Mouse (Mus musculus) thymus, adult 2 months (tissue): ENCODE results near the gene Chit1. TPM values are rescaled to one million over a fixed set of nuclear protein-coding genes. Genes with fewer than 3 reads are reported as not detected.

Source experiments
- DNase-seq: peaks from one replicate; pipeline ENCODE4 v3.0.0; 2021
- H3K27ac ChIP-seq: fragments of 200-500 bp; 2 replicates; pipeline ENCODE4 v1.5.1; 2012; ENCODE audit warnings: low read length, control low read depth; ENCODE audit not compliant: control insufficient read depth, insufficient read depth
- H3K27me3 ChIP-seq: fragments of 200-500 bp; 2 replicates; pipeline ENCODE4 v1.6.1; 2012; ENCODE audit warnings: mild to moderate bottlenecking, low read length, moderate library complexity, mixed read lengths; ENCODE audit not compliant: control insufficient read depth, insufficient read depth
- H3K36me3 ChIP-seq: fragments of 200-500 bp; 2 replicates; pipeline ENCODE4 v1.6.1; 2012; ENCODE audit warnings: mild to moderate bottlenecking, low read length, moderate library complexity; ENCODE audit not compliant: control insufficient read depth, insufficient read depth
- H3K4me1 ChIP-seq: fragments of 200-500 bp; replicated peaks from 2 replicates; pipeline ENCODE4 v1.6.1; 2012; ENCODE audit warnings: low read length; ENCODE audit not compliant: control insufficient read depth, insufficient read depth
- H3K4me3 ChIP-seq: fragments of 200-500 bp; 2 replicates; pipeline ENCODE4 v1.5.1; 2012; ENCODE audit warnings: mild to moderate bottlenecking, low read length, control low read depth, moderate library complexity; ENCODE audit not compliant: control insufficient read depth, insufficient read depth
- CTCF ChIP-seq: fragments of 200-500 bp; IDR thresholded peaks from 2 replicates; pipeline ENCODE4 v1.5.1; 2012; ENCODE audit warnings: mild to moderate bottlenecking, control low read depth, low read length, moderate library complexity, borderline replicate concordance; ENCODE audit not compliant: control insufficient read depth, poor library complexity, insufficient read depth; ENCODE audit errors: extremely low read depth
- POLR2A ChIP-seq: fragments of 200-500 bp; IDR thresholded peaks from 2 replicates; pipeline ENCODE4 v1.6.1; 2012; ENCODE audit warnings: mild to moderate bottlenecking, low read length, control low read depth, moderate library complexity; ENCODE audit not compliant: control insufficient read depth, poor library complexity, insufficient read depth; ENCODE audit errors: extremely low read depth
- WGBS: fragments of 180-500 bp; shearing (Covaris S2); methylation state at CpG from one replicate; pipeline ENCODE4 v1.1.7; 2018; 5-methylcytosine and 5-hydroxymethylcytosine counted together
- polyA plus RNA-seq: library from polyadenylated mRNA; depleted of rRNA; stranded (reverse); fragments of >200 nt; gene quantifications from 2 replicates; pipeline ENCODE4 v1.2.3, GENCODE M21; 2012

Chit1 gene
- polyA plus RNA-seq, 1 experiment = 0.78 TPM

- WGBS = 93% methylated on average over 7 of the region's 7 CpGs
- Histone ChIP-seq H3K27me3 (no peaks in the 10 kb centered on the region), H3K36me3 (no peaks in the 10 kb centered on the region), H3K27ac (no peak overlapping the region), H3K4me1 (peaks cover 20% of the 10 kb centered on the region), H3K4me3 (no peak overlapping the region)
- DNase-seq = no peak
- TF ChIP-seq POLR2A (no peak), CTCF (no peak)
These were observed 3.3 kb upstream of the Chit1 start for GRCm38 (mm10) chr1:134107777-134108176.

GRCm38 (mm10) chr1:134110015-134110414 is 1.0 kb upstream of the Chit1 start:
- Histone ChIP-seq H3K4me1 (peaks cover 12% of the 10 kb centered on the region), H3K27ac (no peak overlapping the region), H3K27me3 (no peaks in the 10 kb centered on the region), H3K36me3 (no peaks in the 10 kb centered on the region), H3K4me3 (no peak overlapping the region)
- TF ChIP-seq POLR2A (no peak), CTCF (no peak)
- DNase-seq = no peak
- WGBS = 88% methylated on average over 3 of the region's 3 CpGs

- H3K36me3 ChIP-seq = no peaks in the 10 kb centered on the region
- no peak overlapping the region for H3K4me3 ChIP-seq
- no peak overlapping the region for H3K27ac ChIP-seq
- no peaks in the 10 kb centered on the region for H3K27me3 ChIP-seq
- no peak for TF ChIP-seq CTCF
- no peak for TF ChIP-seq POLR2A
- 96% methylated on average over 5 of the region's 5 CpGs for WGBS
- H3K4me1 ChIP-seq = peaks cover 7% of the 10 kb centered on the region
- no peak for DNase-seq
These were observed 593 bp upstream of the Chit1 start for GRCm38 (mm10) chr1:134110449-134110848.

- Histone ChIP-seq H3K4me3 (no peak overlapping the region), H3K4me1 (no peaks in the 10 kb centered on the region), H3K36me3 (no peaks in the 10 kb centered on the region), H3K27ac (no peak overlapping the region), H3K27me3 (no peaks in the 10 kb centered on the region)
- WGBS = 69% methylated on average over 5 of the region's 5 CpGs
- no peak for TF ChIP-seq CTCF
- DNase-seq = no peak
These were observed 2.5 kb downstream of the Chit1 start for GRCm38 (mm10) chr1:134113560-134113959.

GRCm38 (mm10) chr1:134114018-134114417 is 3.0 kb downstream of the Chit1 start:
- Histone ChIP-seq H3K27me3 (no peaks in the 10 kb centered on the region), H3K36me3 (no peaks in the 10 kb centered on the region), H3K4me3 (no peak overlapping the region), H3K4me1 (no peaks in the 10 kb centered on the region), H3K27ac (no peak overlapping the region)
- no peak for DNase-seq
- TF ChIP-seq POLR2A (no peak), CTCF (no peak)
- WGBS = 82% methylated on average over 7 of the region's 7 CpGs

- WGBS = 94% methylated on average over 13 of the region's 13 CpGs
- no peaks in the 10 kb centered on the region for H3K36me3 ChIP-seq
- H3K27ac ChIP-seq = no peak overlapping the region
- DNase-seq = no peak
- no peaks in the 10 kb centered on the region for H3K27me3 ChIP-seq
- H3K4me1 ChIP-seq = no peaks in the 10 kb centered on the region
- H3K4me3 ChIP-seq = no peak overlapping the region
- no peak for TF ChIP-seq CTCF
- TF ChIP-seq POLR2A = no peak
These were observed 3.7 kb downstream of the Chit1 start for GRCm38 (mm10) chr1:134114730-134115129.

GRCm38 (mm10) chr1:134115424-134115823 is 4.4 kb downstream of the Chit1 start:
- Histone ChIP-seq H3K27ac (no peak overlapping the region), H3K4me3 (no peak overlapping the region), H3K4me1 (no peaks in the 10 kb centered on the region), H3K36me3 (no peaks in the 10 kb centered on the region), H3K27me3 (no peaks in the 10 kb centered on the region)
- 94% methylated on average over 8 of the region's 8 CpGs for WGBS
- no peak for TF ChIP-seq POLR2A
- TF ChIP-seq CTCF = no peak
- DNase-seq = no peak
